Mouse (Mus musculus) hematopoietic stem cell, adult 5-6 weeks (primary cell): Measurements from ENCODE around the gene Abtb2. TPM values are rescaled to one million over a fixed set of nuclear protein-coding genes. Genes with fewer than 3 reads are reported as not detected.
"Not testable (repeated sequence)": the region's sequence is repeated elsewhere in the genome, so short reads cannot be mapped to it uniquely, and the experiment has no call there.

ENCODE experiments used
- ATAC-seq, 2 experiments: fragments of 125-278 bp in 1 of 2; replicated peaks in 1 of 2; 2 replicates each; pipeline ENCODE4 v1.8.0; 2016 to 2017; ENCODE audit warnings: inconsistent platforms in 2 of 2, mild to moderate bottlenecking in 2 of 2, moderate number of reproducible peaks in 2 of 2, low read depth in 1 of 2, moderate TSS enrichment in 1 of 2; ENCODE audit not compliant: low FRiP score in 2 of 2, poor library complexity in 2 of 2, severe bottlenecking in 2 of 2, insufficient read depth in 1 of 2, low TSS enrichment in 1 of 2
- total RNA-seq: library from RNA; stranded (forward); fragments of 172-1452, 232-1000 nt; gene quantifications from 2 replicates; pipeline ENCODE4 v1.2.3, GENCODE M21; 2017

The Abtb2 gene
- 2.5 and 4.1 TPM in 2 replicates for total RNA-seq

- peak; percentile 94 to 95 for ATAC-seq
Measured at GRCm38 (mm10) chr2:103565732-103566422, at the start of gene Abtb2. TSS of gene Abtb2 (plus strand) at chr2:103566310.

GRCm38 (mm10) chr2:103516472-103516871, 49.6 kb upstream of the Abtb2 start:
- no peak for ATAC-seq

DNA sequence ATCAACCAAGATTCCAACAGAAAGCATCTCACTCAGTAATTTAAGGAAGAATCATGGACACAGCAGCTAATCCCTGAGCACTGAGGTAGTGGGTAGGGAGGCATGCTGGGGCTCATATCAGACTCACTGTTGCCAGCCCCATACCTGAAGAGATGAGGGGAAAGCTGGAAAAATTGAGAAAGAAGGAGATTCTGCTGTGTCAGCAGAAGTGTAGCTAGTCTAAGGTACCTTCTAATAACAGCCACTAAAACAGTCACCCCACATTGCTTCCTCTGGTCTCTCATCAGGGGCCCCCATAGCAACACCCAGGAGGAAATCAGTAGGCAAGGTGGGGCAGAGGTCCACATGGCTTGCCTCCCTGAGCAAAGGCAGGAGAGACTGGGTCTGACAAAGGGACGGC, 40.5 kb upstream of the Abtb2 start:
- no peak for ATAC-seq

- ATAC-seq = peak; percentile 82 to 86
Measured at GRCm38 (mm10) chr2:103547132-103547531, 19.0 kb upstream of the Abtb2 start.

- ATAC-seq = not testable (repeated sequence)
Measured at GRCm38 (mm10) chr2:103550301-103550700, 15.8 kb upstream of the Abtb2 start.

DNA sequence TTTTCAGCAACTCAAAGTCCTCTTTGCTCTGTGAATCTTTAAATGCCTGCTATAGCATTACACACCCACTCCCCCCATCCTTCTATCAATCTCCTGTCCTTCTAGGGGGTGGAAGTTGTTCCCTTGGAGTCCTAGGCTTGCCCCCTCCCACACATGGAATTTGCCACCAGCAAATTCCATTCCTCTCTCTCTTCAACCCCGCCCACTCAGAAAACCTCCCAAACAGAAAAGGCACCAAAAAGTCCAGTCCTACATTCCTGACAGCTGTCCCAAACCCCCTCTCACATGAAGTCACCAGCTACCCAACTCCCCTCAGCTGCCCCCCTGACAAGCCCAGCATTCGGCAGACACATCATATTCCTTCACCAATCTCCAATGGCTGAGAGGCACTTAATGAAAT, 12.1 kb upstream of the Abtb2 start:
- no peak for ATAC-seq

GRCm38 (mm10) chr2:103556125-103556877, 9.8 kb upstream of the Abtb2 start:
- peak in 1 of 2 experiments; percentile 39; a peak in 1 of 4 replicates for ATAC-seq

- ATAC-seq = no peak
Measured at GRCm38 (mm10) chr2:103560955-103561354, 5.2 kb upstream of the Abtb2 start.

DNA sequence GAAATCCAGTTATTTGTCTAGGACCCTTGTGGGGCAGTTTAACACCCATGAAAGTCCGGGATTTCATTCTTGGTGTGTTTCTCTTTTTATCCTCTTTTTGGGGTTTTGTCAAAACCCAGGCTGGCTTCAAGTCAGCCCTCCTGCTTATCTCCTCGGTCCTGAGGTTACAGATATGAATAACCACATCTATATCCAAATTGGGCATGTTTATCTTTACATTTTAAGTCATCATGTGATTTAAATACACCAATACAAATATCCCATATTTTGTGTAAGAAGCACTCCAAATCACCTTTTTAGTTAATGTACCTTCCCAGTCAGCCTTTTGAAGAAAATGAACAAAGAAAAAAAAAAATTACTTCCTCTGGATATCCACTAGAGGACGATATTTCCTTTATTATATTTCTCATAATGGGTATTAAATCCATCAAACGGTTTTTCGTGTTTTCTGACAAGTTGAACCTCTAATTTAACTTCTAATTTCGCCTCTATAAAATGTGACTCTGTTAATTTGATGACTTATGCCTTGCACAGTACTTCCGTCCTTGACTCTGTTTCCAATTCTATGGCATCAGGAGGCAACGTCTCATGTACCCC, 1.6 kb upstream of the Abtb2 start:
- no peak for ATAC-seq

GRCm38 (mm10) chr2:103565171-103565591, 929 bp upstream of the Abtb2 start:
- ATAC-seq = peak; percentile 12 to 34; a peak in 2 of 4 replicates

GRCm38 (mm10) chr2:103566423-103566712, 258 bp downstream of the Abtb2 start:
- no peak for ATAC-seq

GRCm38 (mm10) chr2:103566713-103567521, 807 bp downstream of the Abtb2 start:
- peak in 1 of 2 experiments; percentile 6; a peak in 1 of 4 replicates for ATAC-seq

- ATAC-seq = no peak
Measured at GRCm38 (mm10) chr2:103568161-103568560, 2.1 kb downstream of the Abtb2 start.

- ATAC-seq = no peak
Measured at GRCm38 (mm10) chr2:103569716-103570115, 3.6 kb downstream of the Abtb2 start.

- ATAC-seq = no peak
Measured at GRCm38 (mm10) chr2:103572354-103572753, 6.2 kb downstream of the Abtb2 start.

DNA sequence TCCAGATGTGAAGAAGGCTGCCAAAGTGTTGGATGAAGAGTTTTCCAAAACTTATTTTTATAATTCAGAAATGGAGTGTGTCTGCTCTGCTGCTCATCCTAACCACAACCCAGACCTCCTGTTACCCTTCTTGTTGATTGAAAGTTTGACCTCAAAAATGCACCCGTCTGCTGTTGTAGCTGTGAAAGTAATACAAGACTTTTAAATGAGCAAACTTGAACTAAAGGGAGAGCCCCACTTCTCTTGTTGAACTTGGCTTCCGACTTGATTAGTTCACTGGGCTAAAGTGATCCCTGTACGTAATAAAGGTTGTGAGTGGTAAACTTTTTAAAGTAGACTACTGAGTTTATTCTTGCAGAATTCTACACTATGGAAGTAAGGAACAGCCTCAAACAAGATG, 10.3 kb downstream of the Abtb2 start:
- no peak for ATAC-seq

GRCm38 (mm10) chr2:103577752-103578662, 11.9 kb downstream of the Abtb2 start:
- no peak for ATAC-seq
